Mouse (Mus musculus): ENCODE measurements at regions not wholly inside any gene's neighbourhood (a gene's known extent, or its start where the extent isn't known, plus 50 kb on each side); places are given as distances from the start of the nearest gene placed in this dataset.

GRCm38 (mm10) chr3:105130228-105130627 lies 63.6 kb downstream of the 4930564D02Rik start:
- ATAC-seq (replicated peaks in 1 of 2; ENCODE audit: insufficient read depth in 1 of 2, low FRiP score in 2 of 2, low TSS enrichment in 1 of 2, low read depth in 1 of 2, poor library complexity in 2 of 2, severe bottlenecking in 2 of 2): no peak

GRCm38 (mm10) chr3:105131053-105131452 lies 64.4 kb downstream of the 4930564D02Rik start:
- no peak for ATAC-seq (replicated peaks in 1 of 2; ENCODE audit: insufficient read depth in 1 of 2, low FRiP score in 2 of 2, low TSS enrichment in 1 of 2, low read depth in 1 of 2, poor library complexity in 2 of 2, severe bottlenecking in 2 of 2)

DNA sequence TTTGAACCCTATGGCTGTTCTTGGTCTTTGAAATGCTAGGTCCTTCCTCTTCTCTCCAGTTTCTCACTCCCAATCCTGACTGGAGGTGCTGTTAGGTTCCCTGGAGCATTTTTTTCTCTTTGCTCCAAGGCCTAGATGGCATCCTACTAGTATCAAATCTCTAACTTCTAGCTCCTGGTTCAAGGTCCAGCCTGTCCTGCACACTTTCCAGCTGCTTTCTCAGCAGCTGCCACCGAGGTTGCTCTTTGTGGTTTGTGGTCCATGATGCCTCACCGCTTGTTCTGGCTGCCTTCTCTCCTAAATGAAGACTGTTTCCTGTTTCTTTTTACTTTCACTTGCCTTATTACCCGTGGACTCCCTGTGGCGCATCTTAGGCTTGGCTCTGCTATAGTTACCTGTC lies 66.4 kb downstream of the 4930564D02Rik start:
- peak; percentile 94 for ATAC-seq (replicated peaks in 1 of 2; ENCODE audit: insufficient read depth in 1 of 2, low FRiP score in 2 of 2, low TSS enrichment in 1 of 2, low read depth in 1 of 2, poor library complexity in 2 of 2, severe bottlenecking in 2 of 2)

DNA sequence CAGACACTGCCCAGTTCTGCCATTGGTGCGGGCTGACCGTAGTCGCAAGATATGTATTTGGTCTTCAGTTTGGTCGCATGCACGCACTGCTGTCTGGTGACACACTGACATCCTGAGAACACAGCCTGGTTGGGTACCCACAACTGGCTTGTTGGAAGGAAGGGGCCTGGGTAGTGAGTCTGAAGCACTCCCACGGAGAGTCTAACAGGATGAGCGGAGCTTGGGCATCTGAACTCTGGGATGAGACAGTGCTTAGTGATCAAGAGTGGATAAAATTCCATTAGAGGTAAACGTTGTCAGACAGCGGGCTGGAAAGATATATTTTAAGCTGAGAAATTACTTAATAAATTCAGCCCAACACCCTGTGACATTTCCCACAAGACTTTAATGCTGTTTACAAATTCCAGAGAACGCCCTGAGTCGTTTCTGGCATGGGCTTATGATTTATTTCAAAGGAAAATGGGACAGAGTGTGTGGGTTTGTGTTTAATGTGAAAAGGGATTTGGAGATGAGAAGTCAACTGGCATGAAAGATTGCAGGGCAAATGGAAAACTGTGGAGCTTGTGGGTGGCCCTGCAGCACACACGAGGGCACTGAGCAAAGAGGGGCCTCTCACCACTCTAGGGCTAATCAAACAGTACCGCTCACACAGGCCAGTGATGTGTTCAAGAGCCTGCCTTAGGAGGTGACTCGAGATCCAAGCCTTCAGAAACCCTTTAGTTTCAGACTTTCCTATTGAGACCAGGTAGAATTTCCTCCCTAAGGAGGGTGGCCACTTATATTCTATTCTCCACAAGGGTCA lies 74.7 kb downstream of the 4930564D02Rik start:
- ATAC-seq (replicated peaks in 1 of 2; ENCODE audit: insufficient read depth in 1 of 2, low FRiP score in 2 of 2, low TSS enrichment in 1 of 2, low read depth in 1 of 2, poor library complexity in 2 of 2, severe bottlenecking in 2 of 2): no peak

GRCm38 (mm10) chr3:105142631-105143030 lies 76.0 kb downstream of the 4930564D02Rik start:
- no peak for ATAC-seq (replicated peaks in 1 of 2; ENCODE audit: insufficient read depth in 1 of 2, low FRiP score in 2 of 2, low TSS enrichment in 1 of 2, low read depth in 1 of 2, poor library complexity in 2 of 2, severe bottlenecking in 2 of 2)

GRCm38 (mm10) chr3:105151475-105152157 lies 85.0 kb downstream of the 4930564D02Rik start:
- peak; percentile 84 to 87 for ATAC-seq (replicated peaks in 1 of 2; ENCODE audit: insufficient read depth in 1 of 2, low FRiP score in 2 of 2, low TSS enrichment in 1 of 2, low read depth in 1 of 2, poor library complexity in 2 of 2, severe bottlenecking in 2 of 2)

DNA sequence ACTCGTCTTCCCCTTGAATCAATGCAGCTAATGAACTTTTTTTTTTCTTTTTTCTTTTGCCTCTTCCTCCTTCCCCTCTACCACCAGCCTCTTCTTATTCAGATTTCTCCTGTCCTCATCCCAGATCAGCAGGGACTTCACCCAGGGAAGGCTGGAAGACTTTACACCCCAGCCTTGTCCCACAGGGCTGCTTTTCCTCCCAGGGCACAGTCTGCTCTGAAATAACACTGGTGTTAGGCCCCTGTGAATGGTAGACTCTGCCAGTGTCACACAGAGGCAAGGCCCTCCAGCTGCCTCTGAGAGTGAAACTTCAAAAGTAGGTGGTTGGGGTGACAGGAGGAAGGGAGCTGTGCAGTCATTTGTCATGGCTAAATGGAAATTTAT lies 85.5 kb downstream of the 4930564D02Rik start:
- ATAC-seq (replicated peaks in 1 of 2; ENCODE audit: insufficient read depth in 1 of 2, low FRiP score in 2 of 2, low TSS enrichment in 1 of 2, low read depth in 1 of 2, poor library complexity in 2 of 2, severe bottlenecking in 2 of 2): 0 out of 4 replicates have a peak, but pooled peaks of 1 of the 2 experiments have one; percentile 10

DNA sequence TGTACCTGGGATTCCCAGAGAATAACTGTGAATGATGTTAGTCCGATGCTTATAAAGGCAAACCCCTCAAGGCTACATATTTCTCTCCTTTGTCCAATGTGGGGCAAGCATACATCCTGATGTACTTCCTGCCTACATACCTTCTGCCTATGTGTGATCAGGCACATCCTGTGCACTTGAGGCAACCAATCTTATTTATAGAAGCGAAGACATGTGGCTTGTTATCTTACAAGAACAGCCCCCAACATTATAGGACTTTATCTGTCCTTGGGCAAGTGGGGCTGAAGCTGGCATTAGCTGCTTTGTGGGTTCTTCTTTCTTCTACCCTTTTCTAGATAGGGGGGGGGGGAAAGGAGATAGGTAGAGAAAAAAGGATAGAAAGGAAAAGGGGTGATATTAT lies 91.7 kb downstream of the 4930564D02Rik start:
- ATAC-seq (replicated peaks in 1 of 2; ENCODE audit: insufficient read depth in 1 of 2, low FRiP score in 2 of 2, low TSS enrichment in 1 of 2, low read depth in 1 of 2, poor library complexity in 2 of 2, severe bottlenecking in 2 of 2): peak in 1 of 2 experiments; percentile 49; a peak in 2 of 4 replicates

GRCm38 (mm10) chr3:105165355-105165754 lies 98.7 kb downstream of the 4930564D02Rik start:
- peak; percentile 62 to 66; a peak in 2 of 4 replicates for ATAC-seq (replicated peaks in 1 of 2; ENCODE audit: insufficient read depth in 1 of 2, low FRiP score in 2 of 2, low TSS enrichment in 1 of 2, low read depth in 1 of 2, poor library complexity in 2 of 2, severe bottlenecking in 2 of 2)

DNA sequence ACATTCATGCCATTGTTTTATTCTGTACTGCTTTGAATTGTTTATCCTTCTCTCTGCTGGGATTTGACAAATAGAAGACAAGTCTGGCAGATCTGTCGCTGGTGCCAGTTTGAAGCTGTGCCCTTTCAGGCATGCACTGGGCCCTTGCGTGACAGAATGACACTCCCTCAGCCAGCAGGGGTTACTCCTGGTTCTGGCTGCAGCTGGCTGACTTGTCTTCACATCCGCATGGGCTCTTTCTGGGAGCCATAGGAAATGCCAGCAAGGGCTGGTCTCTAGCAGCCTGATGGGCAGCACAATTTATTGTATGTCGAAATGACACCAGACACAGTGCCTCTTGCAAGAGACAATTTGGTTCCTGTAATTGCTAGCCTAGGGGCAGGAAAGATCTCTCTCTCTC lies 102.5 kb downstream of the 4930564D02Rik start:
- ATAC-seq (replicated peaks in 1 of 2; ENCODE audit: insufficient read depth in 1 of 2, low FRiP score in 2 of 2, low TSS enrichment in 1 of 2, low read depth in 1 of 2, poor library complexity in 2 of 2, severe bottlenecking in 2 of 2): no peak

DNA sequence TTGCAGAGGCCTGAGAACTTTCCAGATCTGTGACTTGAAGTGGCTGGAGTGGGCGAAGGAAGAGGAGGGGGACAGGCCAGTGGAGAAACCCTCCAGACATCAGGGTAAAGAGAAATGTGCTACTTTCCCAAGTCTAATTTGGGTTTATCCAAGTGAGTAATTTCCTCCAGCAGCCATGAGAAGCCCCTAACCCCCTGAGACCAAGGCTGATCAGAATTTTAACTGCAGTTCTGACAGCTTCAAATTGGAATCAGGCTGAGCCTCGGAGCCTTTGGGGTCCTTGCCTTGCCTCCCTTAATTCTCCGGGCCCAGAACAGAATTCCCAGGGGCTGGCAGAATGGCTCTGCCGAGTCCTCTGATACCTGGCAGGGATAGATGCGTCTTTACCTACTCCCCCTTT lies 104.9 kb downstream of the 4930564D02Rik start:
- ATAC-seq (replicated peaks in 1 of 2; ENCODE audit: insufficient read depth in 1 of 2, low FRiP score in 2 of 2, low TSS enrichment in 1 of 2, low read depth in 1 of 2, poor library complexity in 2 of 2, severe bottlenecking in 2 of 2): no peak

- ATAC-seq (replicated peaks in 1 of 2; ENCODE audit: insufficient read depth in 1 of 2, low FRiP score in 2 of 2, low TSS enrichment in 1 of 2, low read depth in 1 of 2, poor library complexity in 2 of 2, severe bottlenecking in 2 of 2): no peak
Observed at GRCm38 (mm10) chr3:105172054-105172453, 105.4 kb downstream of the 4930564D02Rik start.

GRCm38 (mm10) chr3:105191303-105191702 lies 124.7 kb downstream of the 4930564D02Rik start:
- ATAC-seq (replicated peaks in 1 of 2; ENCODE audit: insufficient read depth in 1 of 2, low FRiP score in 2 of 2, low TSS enrichment in 1 of 2, low read depth in 1 of 2, poor library complexity in 2 of 2, severe bottlenecking in 2 of 2): no peak

DNA sequence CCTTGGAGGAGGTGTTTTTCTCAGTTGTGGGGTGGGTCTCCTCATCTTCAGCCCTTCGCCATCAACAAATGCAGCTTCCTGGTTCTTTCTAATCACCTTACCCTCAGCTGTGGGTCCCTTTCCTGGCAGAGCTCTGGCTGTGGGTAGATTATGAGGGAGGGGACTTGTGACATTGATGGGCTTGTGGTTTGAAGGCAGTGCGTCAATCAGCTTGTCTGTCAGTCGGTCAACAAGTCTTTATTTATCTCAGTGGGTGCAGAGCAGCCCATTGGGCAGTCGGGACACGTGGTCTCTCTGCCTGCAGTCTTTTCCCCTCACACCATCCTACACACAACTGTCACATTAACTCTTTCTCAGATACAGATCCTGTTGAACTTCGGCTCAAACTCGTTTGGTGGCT lies 125.2 kb downstream of the 4930564D02Rik start:
- peak; percentile 14 to 65; a peak in 3 of 4 replicates for ATAC-seq (replicated peaks in 1 of 2; ENCODE audit: insufficient read depth in 1 of 2, low FRiP score in 2 of 2, low TSS enrichment in 1 of 2, low read depth in 1 of 2, poor library complexity in 2 of 2, severe bottlenecking in 2 of 2)

- no peak for ATAC-seq (replicated peaks in 1 of 2; ENCODE audit: insufficient read depth in 1 of 2, low FRiP score in 2 of 2, low TSS enrichment in 1 of 2, low read depth in 1 of 2, poor library complexity in 2 of 2, severe bottlenecking in 2 of 2)
Observed at GRCm38 (mm10) chr3:105200735-105201134, 134.1 kb downstream of the 4930564D02Rik start.

DNA sequence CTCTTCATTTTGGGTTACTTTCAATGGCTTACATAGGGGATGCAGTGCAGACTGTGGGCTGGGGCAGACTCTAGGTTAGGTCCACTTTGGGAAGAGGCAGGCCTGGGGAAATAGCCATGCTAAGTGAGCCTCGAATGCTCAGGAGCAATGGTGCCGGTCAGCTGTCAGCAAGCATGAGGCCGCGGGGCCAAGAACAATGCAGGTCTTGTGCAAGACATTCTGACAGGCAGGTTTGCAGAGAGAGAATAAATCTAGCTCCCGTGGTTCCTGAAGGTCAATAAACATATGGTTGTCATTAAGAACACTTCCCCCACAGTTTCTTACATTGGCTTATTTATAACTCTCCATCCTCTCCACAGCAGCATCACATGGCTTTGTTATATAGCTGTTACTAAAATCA lies 142.5 kb downstream of the 4930564D02Rik start:
- ATAC-seq (replicated peaks in 1 of 2; ENCODE audit: insufficient read depth in 1 of 2, low FRiP score in 2 of 2, low TSS enrichment in 1 of 2, low read depth in 1 of 2, poor library complexity in 2 of 2, severe bottlenecking in 2 of 2): no peak

DNA sequence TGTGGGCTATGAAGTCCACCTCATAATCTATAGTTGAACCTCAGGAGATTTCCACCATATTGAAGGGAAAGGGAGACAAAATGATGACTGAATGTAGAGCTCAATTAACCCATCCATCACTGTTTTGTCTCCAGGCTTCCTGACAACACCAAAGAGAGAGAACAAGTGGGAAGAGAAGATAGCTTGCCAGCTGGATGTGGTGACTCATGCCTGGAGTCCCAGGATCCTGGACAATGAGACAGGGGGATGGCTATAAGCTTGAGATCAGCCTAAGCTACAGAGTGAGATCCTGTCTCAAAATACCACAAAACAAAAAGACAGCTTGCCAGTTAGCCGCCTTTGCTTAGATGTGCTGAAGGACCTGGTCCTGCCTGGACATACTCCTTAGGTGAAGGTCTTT lies 144.4 kb downstream of the 4930564D02Rik start:
- ATAC-seq (replicated peaks in 1 of 2; ENCODE audit: insufficient read depth in 1 of 2, low FRiP score in 2 of 2, low TSS enrichment in 1 of 2, low read depth in 1 of 2, poor library complexity in 2 of 2, severe bottlenecking in 2 of 2): no peak

GRCm38 (mm10) chr3:105211726-105212125 lies 145.1 kb downstream of the 4930564D02Rik start:
- ATAC-seq (replicated peaks in 1 of 2; ENCODE audit: insufficient read depth in 1 of 2, low FRiP score in 2 of 2, low TSS enrichment in 1 of 2, low read depth in 1 of 2, poor library complexity in 2 of 2, severe bottlenecking in 2 of 2): no peak
